Mouse (Mus musculus): ENCODE measurements around the gene Trpm3. TPM values are rescaled to one million over a fixed set of nuclear protein-coding genes. Genes with fewer than 3 reads are reported as not detected.
"Not testable (repeated sequence)": the region's sequence is repeated elsewhere in the genome, so short reads cannot be mapped to it uniquely, and the experiment has no call there.

The Trpm3 gene
- polyA plus RNA-seq, 1 experiment from 2014 or later, result 6.0 TPM

DNA sequence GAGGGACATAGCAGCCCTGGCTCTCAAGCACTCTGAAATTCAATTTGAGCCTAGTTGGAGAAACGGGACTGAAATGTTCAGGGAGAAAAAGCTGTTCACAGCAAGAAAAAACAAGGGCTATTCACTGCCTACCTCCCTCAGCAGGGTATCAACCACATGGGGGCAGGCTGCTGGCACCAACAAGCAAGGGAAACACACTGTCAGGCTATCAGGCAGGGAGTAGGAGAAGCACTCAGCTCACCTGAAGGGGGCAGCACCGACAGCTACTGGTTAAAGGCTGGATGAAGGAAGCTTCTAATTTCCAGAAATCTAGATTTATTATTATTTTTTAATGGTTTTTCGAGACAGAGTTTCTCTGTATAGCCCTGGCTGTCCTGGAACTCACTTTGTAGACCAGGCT is 876.7 kb downstream of the Trpm3 start:
- no peaks in the 10 kb centered on the region for H3K9me3 ChIP-seq
- H3K4me1 ChIP-seq, result no peaks in the 10 kb centered on the region
- 56% methylated on average over 3 of the region's 3 CpGs for WGBS
- no peaks in the 10 kb centered on the region for H3K27me3 ChIP-seq (ENCODE audit: poor library complexity, severe bottlenecking)
- no peak for DNase-seq (ENCODE audit: extremely low spot score, low spot score)
- H3K27ac ChIP-seq, result no peak overlapping the region
- H3K36me3 ChIP-seq (replicated peaks), result no peaks in the 10 kb centered on the region
- H3K4me3 ChIP-seq, result no peak overlapping the region

DNA sequence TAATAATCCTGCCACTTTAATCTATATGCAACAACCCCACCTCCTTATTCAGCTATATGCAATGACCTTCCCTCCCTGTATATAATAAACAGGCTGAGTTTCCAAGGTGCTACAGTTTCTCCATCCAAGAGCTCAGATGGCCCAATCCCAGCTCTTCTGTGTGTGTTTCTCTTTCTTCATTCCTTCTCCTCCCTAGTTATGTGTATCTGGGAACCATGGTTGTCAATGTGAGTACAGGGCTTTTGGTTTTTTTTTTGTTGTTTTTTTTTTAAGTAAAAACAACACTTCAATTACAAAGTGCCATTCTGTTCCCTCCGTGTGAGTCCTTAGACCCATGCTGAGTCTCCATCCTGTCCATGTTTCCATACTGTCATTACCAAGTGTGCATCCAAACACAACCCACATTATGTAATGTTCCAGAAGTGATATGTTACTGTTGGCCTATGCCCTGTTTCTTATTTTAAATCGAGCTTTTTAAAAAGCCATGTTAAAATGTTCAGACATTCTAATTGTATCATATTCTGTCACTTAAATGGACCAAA is 879.4 kb downstream of the Trpm3 start:
- Histone ChIP-seq H3K9me3 (no peaks in the 10 kb centered on the region), H3K27me3 (ENCODE audit: poor library complexity, severe bottlenecking) (no peaks in the 10 kb centered on the region), H3K4me1 (no peaks in the 10 kb centered on the region), H3K4me3 (no peak overlapping the region), H3K36me3 (replicated peaks) (no peaks in the 10 kb centered on the region), H3K27ac (no peak overlapping the region)
- 76% methylated on average over 2 of the region's 2 CpGs for WGBS
- DNase-seq (ENCODE audit: extremely low spot score, low spot score), result no peak

DNA sequence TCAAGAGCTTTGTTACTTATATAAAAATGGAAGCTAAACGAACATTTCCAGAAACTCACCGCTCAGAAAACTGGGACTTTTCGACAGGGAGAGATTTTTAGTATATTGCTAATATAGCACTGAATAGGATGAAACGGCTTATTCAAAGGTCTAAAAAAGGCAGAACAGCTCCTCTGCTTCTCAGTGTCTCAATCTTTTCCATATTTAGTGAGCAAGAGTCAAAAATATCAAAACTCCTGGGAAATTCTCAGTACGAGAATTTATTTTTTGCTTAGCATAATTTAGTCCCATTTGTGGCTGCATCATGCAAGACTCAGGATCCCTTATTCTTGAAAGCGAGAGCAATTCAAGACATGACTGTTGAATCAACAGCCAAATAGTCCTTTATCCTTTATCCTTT is 884.1 kb downstream of the Trpm3 start:
- Histone ChIP-seq H3K27me3 (ENCODE audit: poor library complexity, severe bottlenecking) (no peaks in the 10 kb centered on the region), H3K9me3 (no peaks in the 10 kb centered on the region), H3K4me3 (no peak overlapping the region), H3K4me1 (no peaks in the 10 kb centered on the region), H3K36me3 (replicated peaks) (no peaks in the 10 kb centered on the region), H3K27ac (no peak overlapping the region)
- 91% methylated on average over 6 of the region's 6 CpGs for WGBS
- DNase-seq (ENCODE audit: extremely low spot score, low spot score), result no peak

DNA sequence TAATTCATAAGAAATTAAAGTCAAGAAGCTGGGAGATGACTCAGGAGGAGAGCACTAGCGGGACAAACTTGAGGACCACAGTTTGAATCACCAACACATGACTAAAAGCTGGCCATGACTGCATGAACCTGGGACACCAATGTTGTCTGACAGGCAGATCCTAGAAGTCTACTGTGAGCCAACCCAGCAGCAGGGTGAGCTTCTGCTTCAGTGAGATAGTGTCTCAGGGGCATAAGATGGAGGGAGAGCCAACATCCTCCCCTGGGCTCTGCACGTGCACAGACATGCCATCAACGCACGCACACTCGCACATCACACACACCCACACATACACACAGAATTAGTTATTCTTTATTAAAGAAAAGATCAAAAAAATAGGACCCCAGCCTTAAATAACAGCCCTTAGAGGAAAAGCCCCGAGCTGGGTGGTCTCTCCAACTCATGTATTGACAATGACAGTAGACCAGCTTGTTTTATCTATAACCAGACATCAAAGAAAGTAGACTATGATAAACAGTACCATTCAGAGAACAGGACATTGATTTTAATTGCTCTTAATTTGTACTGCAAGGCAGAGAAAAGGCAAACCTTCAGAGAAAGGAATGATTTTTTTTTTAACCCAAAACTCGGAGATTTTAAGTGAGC is 884.6 kb downstream of the Trpm3 start:
- Histone ChIP-seq H3K4me3 (no peak overlapping the region), H3K9me3 (no peaks in the 10 kb centered on the region), H3K27me3 (ENCODE audit: poor library complexity, severe bottlenecking) (no peaks in the 10 kb centered on the region), H3K4me1 (no peaks in the 10 kb centered on the region), H3K27ac (no peak overlapping the region), H3K36me3 (replicated peaks) (no peaks in the 10 kb centered on the region)
- 93% methylated on average over 7 of the region's 7 CpGs for WGBS
- no peak for DNase-seq (ENCODE audit: extremely low spot score, low spot score)

DNA sequence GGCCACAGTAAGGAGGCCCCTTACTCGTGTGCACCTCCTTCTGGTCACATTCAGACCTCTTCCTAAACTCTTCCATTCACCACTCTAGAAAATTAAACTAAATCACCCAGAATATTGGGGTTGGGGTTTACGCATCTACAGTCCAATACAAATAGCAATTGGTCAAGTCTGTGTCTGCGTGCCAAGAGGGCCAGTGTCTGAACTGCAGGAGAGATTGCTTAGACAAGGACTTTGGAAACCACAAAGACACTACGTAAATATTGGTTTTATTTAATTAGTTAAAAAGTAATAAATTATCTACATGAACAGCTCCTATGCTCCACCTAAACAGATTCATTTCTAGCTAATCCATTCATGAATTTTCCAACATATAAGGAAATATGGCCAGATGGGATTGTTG is 886.0 kb downstream of the Trpm3 start:
- Histone ChIP-seq H3K27me3 (ENCODE audit: poor library complexity, severe bottlenecking) (no peaks in the 10 kb centered on the region), H3K27ac (no peak overlapping the region), H3K4me1 (no peaks in the 10 kb centered on the region), H3K36me3 (replicated peaks) (no peaks in the 10 kb centered on the region), H3K4me3 (no peak overlapping the region), H3K9me3 (no peaks in the 10 kb centered on the region)
- DNase-seq (ENCODE audit: extremely low spot score, low spot score), result no peak
- WGBS, result 91% methylated on average over 4 of the region's 4 CpGs

DNA sequence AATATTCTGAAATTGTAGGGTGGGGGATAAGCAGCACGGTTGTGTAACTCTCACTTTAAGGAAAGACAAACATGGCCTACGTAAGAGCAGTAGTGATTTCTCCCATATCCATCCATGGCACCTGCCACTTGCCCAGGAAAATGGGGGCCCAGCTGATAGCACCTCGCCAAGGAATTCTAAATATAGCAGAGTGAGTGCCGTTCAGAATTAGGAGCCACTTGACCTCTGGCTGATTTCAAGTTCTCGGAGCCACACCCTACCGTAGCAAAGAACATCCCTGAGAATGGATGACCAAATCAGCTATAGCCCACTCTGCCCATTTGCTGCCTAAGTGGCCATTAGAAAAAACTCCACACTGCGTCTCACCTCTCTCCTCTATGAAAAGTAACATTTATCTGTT is 887.6 kb downstream of the Trpm3 start:
- no peaks in the 10 kb centered on the region for H3K27me3 ChIP-seq (ENCODE audit: poor library complexity, severe bottlenecking)
- DNase-seq (ENCODE audit: extremely low spot score, low spot score), result no peak
- H3K4me3 ChIP-seq, result no peak overlapping the region
- WGBS, result 93% methylated on average over 7 of the region's 7 CpGs
- H3K36me3 ChIP-seq (replicated peaks), result no peaks in the 10 kb centered on the region
- no peaks in the 10 kb centered on the region for H3K9me3 ChIP-seq
- no peak overlapping the region for H3K27ac ChIP-seq
- no peaks in the 10 kb centered on the region for H3K4me1 ChIP-seq

DNA sequence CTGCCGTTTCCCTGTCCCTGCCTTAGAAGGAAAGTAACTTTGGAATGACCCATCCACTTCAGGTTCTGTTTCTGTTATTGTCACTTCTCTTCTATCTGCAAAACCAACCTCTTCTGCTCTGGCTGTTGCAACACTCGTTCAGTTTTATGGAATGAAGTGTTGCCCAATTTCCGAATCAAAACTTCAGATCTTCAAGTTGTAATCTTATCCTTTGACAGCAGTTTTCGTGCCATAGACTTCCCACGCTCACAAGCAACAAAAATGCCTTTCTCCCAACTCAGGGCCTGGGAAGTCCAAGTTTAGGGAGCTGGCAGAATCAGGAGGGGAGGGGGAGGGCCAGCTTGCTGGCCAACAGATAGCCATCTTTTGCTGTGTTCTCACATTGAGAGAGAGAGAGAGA is 889.4 kb downstream of the Trpm3 start:
- Histone ChIP-seq H3K9me3 (no peaks in the 10 kb centered on the region), H3K36me3 (replicated peaks) (no peaks in the 10 kb centered on the region), H3K4me1 (no peaks in the 10 kb centered on the region), H3K27ac (no peak overlapping the region), H3K27me3 (ENCODE audit: poor library complexity, severe bottlenecking) (no peaks in the 10 kb centered on the region), H3K4me3 (no peak overlapping the region)
- DNase-seq (ENCODE audit: extremely low spot score, low spot score), result no peak
- WGBS, result 86% methylated on average over 5 of the region's 5 CpGs

DNA sequence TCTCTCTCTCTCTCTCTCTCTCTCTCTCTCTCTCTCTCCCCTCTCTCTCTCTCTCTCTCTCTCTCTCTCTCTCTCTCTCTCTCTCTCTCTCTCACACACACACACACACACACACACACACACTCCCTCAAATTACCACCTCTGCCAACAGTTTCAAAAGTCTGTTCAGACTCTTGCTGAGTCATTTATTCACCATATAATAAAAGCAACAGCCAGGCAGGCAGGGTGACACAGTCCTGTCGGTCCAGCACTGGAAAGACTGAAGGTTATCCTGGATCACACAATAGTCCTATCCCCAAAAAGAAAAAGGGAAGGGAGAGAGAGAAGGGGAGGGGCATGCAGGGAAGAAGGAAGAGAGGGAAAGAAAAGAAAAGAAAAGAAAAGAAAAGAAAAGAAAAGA is 894.5 kb downstream of the Trpm3 start:
- not testable (repeated sequence) for H3K36me3 ChIP-seq (replicated peaks); DNase-seq (ENCODE audit: extremely low spot score, low spot score); H3K4me1 ChIP-seq; H3K27ac ChIP-seq; H3K9me3 ChIP-seq; H3K27me3 ChIP-seq (ENCODE audit: poor library complexity, severe bottlenecking); H3K4me3 ChIP-seq
- WGBS, result 50% methylated on average over 1 of the region's 1 CpGs

DNA sequence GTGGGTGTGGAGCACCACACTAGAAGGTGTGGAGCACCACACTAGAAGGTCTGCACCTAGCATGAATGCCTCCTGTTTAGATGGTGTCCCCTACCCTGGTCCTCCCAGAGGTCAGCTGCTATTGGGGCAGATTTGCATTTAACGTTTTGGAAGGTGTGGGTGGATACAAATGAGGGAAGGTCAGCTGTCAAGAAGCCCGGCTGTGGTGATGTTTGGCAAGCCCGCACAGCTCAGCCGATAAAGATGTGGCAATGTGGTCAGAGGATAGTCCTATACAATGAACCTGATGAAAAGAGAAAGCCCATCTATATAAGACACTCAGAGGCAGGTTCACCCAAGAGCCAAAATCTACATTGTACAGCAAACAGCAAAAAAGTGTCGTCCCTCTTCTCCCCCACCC is 895.3 kb downstream of the Trpm3 start:
- 86% methylated on average over 5 of the region's 5 CpGs for WGBS
- no peak for DNase-seq (ENCODE audit: extremely low spot score, low spot score)
- Histone ChIP-seq H3K27me3 (ENCODE audit: poor library complexity, severe bottlenecking) (no peaks in the 10 kb centered on the region), H3K4me3 (no peak overlapping the region), H3K36me3 (replicated peaks) (no peaks in the 10 kb centered on the region), H3K4me1 (peaks cover 3% of the 10 kb centered on the region; the same call in 1 of the 2 replicates), H3K27ac (no peak overlapping the region), H3K9me3 (no peaks in the 10 kb centered on the region)

DNA sequence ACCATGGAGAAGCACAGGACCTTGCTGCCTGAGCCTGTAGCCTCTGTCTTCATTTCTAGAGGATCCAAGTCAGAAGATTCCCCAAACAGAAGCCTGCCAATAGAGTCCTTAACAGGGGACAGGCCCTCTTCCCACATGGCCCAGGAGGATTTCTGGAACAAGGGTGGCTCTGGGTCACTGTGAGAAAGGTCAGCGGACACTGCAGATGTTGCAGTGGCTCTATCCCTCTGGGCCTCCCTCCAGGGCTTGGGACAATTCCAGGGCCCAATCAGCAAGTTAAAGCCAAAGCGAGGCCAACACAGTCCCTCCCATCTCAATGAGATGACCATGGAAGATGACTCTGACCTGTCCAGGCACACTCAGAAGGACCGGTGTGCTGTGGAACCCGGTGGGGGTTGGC is 896.1 kb downstream of the Trpm3 start:
- no peak overlapping the region for H3K4me3 ChIP-seq
- no peaks in the 10 kb centered on the region for H3K36me3 ChIP-seq (replicated peaks)
- no peak overlapping the region for H3K27ac ChIP-seq
- WGBS, result 95% methylated on average over 4 of the region's 4 CpGs
- H3K9me3 ChIP-seq, result no peaks in the 10 kb centered on the region
- H3K27me3 ChIP-seq (ENCODE audit: poor library complexity, severe bottlenecking), result no peaks in the 10 kb centered on the region
- H3K4me1 ChIP-seq, result peaks cover 3% of the 10 kb centered on the region; the same call in 1 of the 2 replicates
- no peak for DNase-seq (ENCODE audit: extremely low spot score, low spot score)

DNA sequence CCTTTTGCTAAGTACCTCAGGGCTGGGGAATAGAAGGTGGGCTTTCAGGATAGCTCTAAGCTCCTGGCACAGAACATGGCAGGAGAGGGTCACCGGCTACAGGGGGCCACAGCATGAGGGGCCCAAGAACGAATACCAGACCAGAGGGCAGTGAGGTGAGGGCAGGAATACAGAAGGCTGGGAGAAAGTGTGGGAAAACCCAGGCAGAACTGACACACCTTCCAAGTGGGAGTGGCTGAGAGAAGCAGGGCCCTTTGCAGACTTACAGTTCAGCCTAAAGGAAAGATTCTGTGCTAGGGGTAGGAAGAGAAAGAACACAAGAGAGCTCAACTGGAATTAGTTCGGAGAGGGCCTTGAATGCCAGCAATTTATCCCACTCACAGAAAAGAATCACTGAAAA is 896.9 kb downstream of the Trpm3 start:
- H3K27me3 ChIP-seq (ENCODE audit: poor library complexity, severe bottlenecking), result no peaks in the 10 kb centered on the region
- peaks cover 3% of the 10 kb centered on the region; the same call in 1 of the 2 replicates for H3K4me1 ChIP-seq
- no peak overlapping the region for H3K27ac ChIP-seq
- H3K9me3 ChIP-seq, result no peaks in the 10 kb centered on the region
- H3K36me3 ChIP-seq (replicated peaks), result no peaks in the 10 kb centered on the region
- no peak overlapping the region for H3K4me3 ChIP-seq
- no peak for DNase-seq (ENCODE audit: extremely low spot score, low spot score)
- 84% methylated on average over 3 of the region's 3 CpGs for WGBS

DNA sequence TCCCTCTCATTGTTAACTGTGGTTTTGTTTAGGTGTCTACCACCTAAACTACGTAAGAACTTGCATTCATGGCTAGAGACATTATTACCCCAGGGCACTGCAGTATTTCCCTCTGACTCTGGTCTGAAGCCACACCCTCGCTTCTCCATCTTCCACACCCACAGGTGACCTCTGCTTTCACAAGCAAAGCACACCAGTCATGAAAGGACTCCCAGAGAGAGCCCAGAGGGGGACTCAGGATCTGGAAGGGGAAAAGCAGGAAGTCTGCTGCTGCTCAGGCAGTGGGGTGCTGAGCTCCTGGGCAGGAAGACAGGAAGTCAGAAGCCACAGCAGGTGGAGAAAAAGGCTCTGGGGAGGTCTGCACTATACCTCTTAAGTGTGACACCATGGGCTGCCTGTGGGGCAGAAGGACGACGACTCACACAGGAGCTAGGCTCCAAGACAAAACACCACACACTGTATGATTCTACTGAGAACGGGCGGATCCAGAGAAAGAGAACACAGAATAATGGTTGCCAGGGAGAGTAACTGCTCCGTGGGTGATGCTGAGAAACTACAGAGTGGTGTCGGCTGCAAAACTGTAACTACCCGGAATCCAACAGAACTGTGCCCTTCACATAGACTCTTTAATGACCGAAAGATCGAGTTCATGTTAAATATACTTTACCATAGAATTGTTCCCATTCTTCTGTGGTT is 898.1 kb downstream of the Trpm3 start:
- 68% methylated on average over 11 of the region's 11 CpGs for WGBS
- H3K36me3 ChIP-seq (replicated peaks), result no peaks in the 10 kb centered on the region
- no peak for DNase-seq (ENCODE audit: extremely low spot score, low spot score)

DNA sequence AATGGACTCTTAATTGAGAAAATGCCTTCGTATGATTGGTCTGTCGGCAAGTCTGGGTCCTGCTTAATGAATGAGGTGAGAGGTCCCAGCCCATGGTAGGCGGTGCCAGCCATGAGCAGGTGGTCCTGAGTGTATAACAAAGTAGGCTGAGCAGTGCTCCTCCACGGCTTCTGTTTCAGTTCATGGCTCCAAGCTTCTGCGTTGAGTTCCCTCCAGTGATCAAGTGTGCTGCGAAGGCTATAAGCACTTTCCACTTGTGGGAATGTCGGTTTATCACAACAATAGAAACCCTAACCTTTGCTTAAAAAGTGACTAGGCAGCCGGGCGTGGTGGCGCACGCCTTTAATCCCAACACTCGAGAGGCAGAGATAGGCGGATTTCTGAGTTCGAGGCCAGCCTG is 898.7 kb downstream of the Trpm3 start:
- WGBS, result 83% methylated on average over 14 of the region's 14 CpGs
- Histone ChIP-seq H3K27ac (no peak overlapping the region), H3K27me3 (ENCODE audit: poor library complexity, severe bottlenecking) (no peaks in the 10 kb centered on the region), H3K36me3 (replicated peaks) (no peaks in the 10 kb centered on the region), H3K9me3 (no peaks in the 10 kb centered on the region), H3K4me3 (no peak overlapping the region), H3K4me1 (peaks cover 3% of the 10 kb centered on the region; the same call in 1 of the 2 replicates)
- DNase-seq (ENCODE audit: extremely low spot score, low spot score), result no peak

More for the DNA sequence above, 898.1 kb downstream of the Trpm3 start:
- no peaks in the 10 kb centered on the region for H3K9me3 ChIP-seq
- H3K4me3 ChIP-seq, result no peak overlapping the region
- peaks cover 3% of the 10 kb centered on the region; the same call in 1 of the 2 replicates for H3K4me1 ChIP-seq
- H3K27ac ChIP-seq, result no peak overlapping the region
- H3K27me3 ChIP-seq (ENCODE audit: poor library complexity, severe bottlenecking), result no peaks in the 10 kb centered on the region
